In the genomic region with DNA sequence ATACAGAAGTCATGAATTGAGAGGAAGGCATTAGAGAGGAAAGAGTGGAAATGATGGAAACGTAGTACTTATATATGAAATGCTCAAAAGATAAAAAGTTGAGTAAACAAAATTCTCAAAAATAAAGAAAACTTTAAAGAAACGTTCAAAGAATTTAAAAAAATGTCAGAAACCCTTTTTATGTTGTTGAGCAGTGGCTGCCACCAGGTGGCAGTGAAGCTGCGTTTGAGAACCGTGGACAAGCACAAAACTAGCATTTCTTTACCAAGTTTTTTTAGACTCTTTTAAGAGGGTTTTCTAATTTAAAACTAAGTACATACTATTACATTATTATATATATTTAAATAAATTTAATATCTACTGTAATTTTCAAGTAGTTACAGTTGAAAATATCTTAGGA, we compare ENCODE assay signal across 18 mouse cellular contexts. TPM values are rescaled to one million over a fixed set of nuclear protein-coding genes. Genes with fewer than 3 reads are reported as not detected.
DNase-seq lines count a peak whose midpoint lies in the region; ATAC-seq and TF ChIP-seq lines count a peak whose summit lies in the region.
"Had no signal": no experiment of that assay in that cellular context is flagged by ENCODE, and none has a peak within 500 bp of the region (broad histone marks: within the 10 kb centered on the region; RNA-seq: fewer than 3 reads in every experiment).

No protein-coding gene starts in this region.

- ATAC-seq in heart, postnatal 0 days (ENCODE audit: insufficient read depth, low read depth): no peak
- no peak for ATAC-seq in heart, embryonic 12.5 days (ENCODE audit: insufficient number of reproducible peaks, low FRiP score)
- ATAC-seq in liver, postnatal 0 days: no peak

- H3K4me2 ChIP-seq in heart, postnatal 0 days (ENCODE audit: low read depth, low read length): no peak overlapping the region
- H3K4me2 ChIP-seq in heart, embryonic 12.5 days: no peak overlapping the region
- H3K4me2 ChIP-seq in liver, postnatal 0 days (ENCODE audit: low read depth, low read length): no peak overlapping the region
- H3K4me2 ChIP-seq: embryonic facial prominence, embryonic 15.5 days had no signal

- DNase-seq in heart, postnatal 0 days (ENCODE audit: low spot score): no peak
- no peak for DNase-seq in liver, postnatal 0 days
- no peak for DNase-seq in liver
- peak; percentile 20 for DNase-seq in A20 (ENCODE audit: low read depth, low spot score)
- DNase-seq in ZHBTc4 (ENCODE audit: low read depth, low spot score): peak; percentile 6
- DNase-seq in B cell, adult 2 months: no peak
- no peak for DNase-seq in forebrain, embryonic 10.5 days (ENCODE audit: extremely low spot score, low spot score)
- DNase-seq: adrenal gland, adult 8-10 months; cerebellum, adult 18-20 months; lung, postnatal 14 days; thymus, postnatal 36 days had no signal

- H3K27me3 ChIP-seq in heart, postnatal 0 days (ENCODE audit: control insufficient read depth, insufficient read depth, low read length): no peaks in the 10 kb centered on the region
- no peaks in the 10 kb centered on the region for H3K27me3 ChIP-seq in heart, embryonic 12.5 days (replicated peaks)
- no peaks in the 10 kb centered on the region for H3K27me3 ChIP-seq in liver, postnatal 0 days (ENCODE audit: insufficient read depth, low read length)
- no peaks in the 10 kb centered on the region for H3K27me3 ChIP-seq in forebrain, embryonic 10.5 days (ENCODE audit: poor library complexity, severe bottlenecking)
- H3K27me3 ChIP-seq: embryonic facial prominence, embryonic 15.5 days had no signal

- H3K9me3 ChIP-seq in heart, postnatal 0 days (replicated peaks; ENCODE audit: control insufficient read depth, low read length): 0 out of 2 replicates have a peak, but pooled peaks cover 4% of the 10 kb centered on the region
- H3K9me3 ChIP-seq in heart, embryonic 12.5 days (replicated peaks): peaks cover 6% of the 10 kb centered on the region
- no peaks in the 10 kb centered on the region for H3K9me3 ChIP-seq in liver, postnatal 0 days (ENCODE audit: low read length)
- peaks cover 7% of the 10 kb centered on the region for H3K9me3 ChIP-seq in forebrain, embryonic 10.5 days
- H3K9me3 ChIP-seq: G1E had no signal

- WGBS in heart, postnatal 0 days: 36% methylated on average over 4 of the region's 4 CpGs
- WGBS in heart, embryonic 12.5 days: 40% methylated on average over 4 of the region's 4 CpGs
- 47% methylated on average over 4 of the region's 4 CpGs for WGBS in liver, postnatal 0 days (ENCODE audit: insufficient replicate concordance)
- WGBS in forebrain, embryonic 10.5 days: 58% methylated on average over 4 of the region's 4 CpGs

- no peaks in the 10 kb centered on the region for H3K4me1 ChIP-seq in heart, postnatal 0 days (ENCODE audit: control insufficient read depth, insufficient read depth)
- H3K4me1 ChIP-seq in heart, embryonic 12.5 days (replicated peaks): no peaks in the 10 kb centered on the region
- H3K4me1 ChIP-seq in liver, postnatal 0 days (ENCODE audit: insufficient read depth): no peaks in the 10 kb centered on the region
- no peaks in the 10 kb centered on the region for H3K4me1 ChIP-seq in forebrain, embryonic 10.5 days
- H3K4me1 ChIP-seq: embryonic facial prominence, embryonic 15.5 days had no signal

- peak; percentile 20; the same call in 1 of the 2 replicates for TF ChIP-seq CTCF in heart, postnatal 0 days (IDR thresholded peaks at IDR 0.05; ENCODE audit: low read depth)
- peak; percentile 34 for TF ChIP-seq CTCF in liver, postnatal 0 days (IDR thresholded peaks at IDR 0.05; ENCODE audit: low read depth)

- H3K4me3 ChIP-seq in heart, postnatal 0 days (ENCODE audit: low read depth, low read length): no peak overlapping the region
- no peak overlapping the region for H3K4me3 ChIP-seq in heart, embryonic 12.5 days
- H3K4me3 ChIP-seq in liver, postnatal 0 days (ENCODE audit: low read depth, low read length): no peak overlapping the region
- H3K4me3 ChIP-seq in forebrain, embryonic 10.5 days: no peak overlapping the region
- H3K4me3 ChIP-seq: embryonic facial prominence, embryonic 15.5 days had no signal

- no peak overlapping the region for H3K9ac ChIP-seq in heart, postnatal 0 days (replicated peaks; ENCODE audit: low read depth, low read length)
- no peak overlapping the region for H3K9ac ChIP-seq in heart, embryonic 12.5 days
- no peak overlapping the region for H3K9ac ChIP-seq in liver, postnatal 0 days (replicated peaks)
- H3K9ac ChIP-seq: embryonic facial prominence, embryonic 15.5 days had no signal

- TF ChIP-seq EP300 in heart, postnatal 0 days (IDR thresholded peaks at IDR 0.05; ENCODE audit: low read depth): no peak
- no peak for TF ChIP-seq EP300 in liver, postnatal 0 days (IDR thresholded peaks at IDR 0.05; ENCODE audit: low read depth)

- H3K36me3 ChIP-seq in heart, postnatal 0 days (replicated peaks; ENCODE audit: control insufficient read depth, insufficient read depth, low read length): peaks cover 3% of the 10 kb centered on the region
- peaks cover 5% of the 10 kb centered on the region; the same call in 1 of the 2 replicates for H3K36me3 ChIP-seq in heart, embryonic 12.5 days
- H3K36me3 ChIP-seq in liver, postnatal 0 days (replicated peaks; ENCODE audit: insufficient read depth, low read length): no peaks in the 10 kb centered on the region
- H3K36me3 ChIP-seq in forebrain, embryonic 10.5 days (replicated peaks): peaks cover 5% of the 10 kb centered on the region; the same call in 1 of the 2 replicates
- H3K36me3 ChIP-seq: embryonic facial prominence, embryonic 15.5 days had no signal

- no peak overlapping the region for H3K27ac ChIP-seq in heart, postnatal 0 days (ENCODE audit: low read depth)
- no peak overlapping the region for H3K27ac ChIP-seq in heart, embryonic 12.5 days (ENCODE audit: poor library complexity, severe bottlenecking)
- no peak overlapping the region for H3K27ac ChIP-seq in liver, postnatal 0 days (ENCODE audit: low read depth)
- no peak overlapping the region for H3K27ac ChIP-seq in forebrain, embryonic 10.5 days
- H3K27ac ChIP-seq: embryonic facial prominence, embryonic 15.5 days had no signal

RNA-seq across cellular contexts. Expression of gene Satl1, which starts 38.2 kb away (rescaled TPM):
- not detected in 2 replicates for total RNA-seq in heart, postnatal 0 days (2014; rRNA removed; ENCODE audit: low replicate concordance)
- not detected in 2 replicates for polyA plus RNA-seq in heart, postnatal 0 days (2015; fragmentation: Nextera tagmentation; extraction: Ambion mirVana)
- not detected in 2 replicates for polyA plus RNA-seq in heart, embryonic 12.5 days (2016; fragmentation: Nextera tagmentation; extraction: Ambion mirVana)
- polyA plus RNA-seq in liver, postnatal 0 days (2015; fragmentation: Nextera tagmentation; extraction: Ambion mirVana): not detected in 2 replicates
- polyA plus RNA-seq in forebrain, embryonic 10.5 days (2016; fragmentation: Nextera tagmentation; extraction: Ambion mirVana): not detected in 2 replicates
- total RNA-seq: adrenal gland, adult 8-10 months; G1E; heart, adult 8-10 months; left cerebral cortex, postnatal 36 days; monocyte, adult 5-6 weeks had no signal
- polyA plus RNA-seq: embryonic facial prominence, embryonic 15.5 days; G1E; hindbrain, embryonic 11.5 days had no signal

RNA-seq across cellular contexts. Expression of gene Apool, which starts 57.3 kb away (rescaled TPM):
- total RNA-seq in heart, postnatal 0 days (2014; rRNA removed; ENCODE audit: low replicate concordance): 36.0 and 47.7 TPM in 2 replicates
- polyA plus RNA-seq in heart, postnatal 0 days (2015; fragmentation: Nextera tagmentation; extraction: Ambion mirVana): 97.9 and 101 TPM in 2 replicates
- polyA plus RNA-seq in heart, embryonic 12.5 days (2016; fragmentation: Nextera tagmentation; extraction: Ambion mirVana): 69.7 and 72.3 TPM in 2 replicates
- polyA plus RNA-seq in liver, postnatal 0 days (2015; fragmentation: Nextera tagmentation; extraction: Ambion mirVana): 25.4 and 26.8 TPM in 2 replicates
- polyA plus RNA-seq in forebrain, embryonic 10.5 days (2016; fragmentation: Nextera tagmentation; extraction: Ambion mirVana): 69.5 and 70.6 TPM in 2 replicates

Comparison
In these comparisons a context has a peak if more than half of its experiments do, and no peak if none do; other contexts are left out.
1. DNase-seq: peak in A20 (single experiment) and ZHBTc4 (single experiment); none in heart, postnatal 0 days (single experiment), liver, postnatal 0 days (single experiment), liver (single experiment), B cell, adult 2 months (0 of 2) and forebrain, embryonic 10.5 days (single experiment).